Mouse (Mus musculus) gastrocnemius, postnatal 14 days (tissue): ENCODE measurements around the gene Mast3. TPM values are rescaled to one million over a fixed set of nuclear protein-coding genes. Genes with fewer than 3 reads are reported as not detected.

ENCODE experiments used
- DNase-seq: peaks from one replicate; pipeline ENCODE4 v3.0.0; 2021; ENCODE audit warnings: mixed read lengths
- intact Hi-C: fragments of 180-260 bp; cut with DNase I; formaldehyde crosslinking; loops from one replicate; pipeline ENCODE4 v1.15.1; 2025; ENCODE audit warnings: low total_unique reads
- total RNA-seq, 2 experiments: library from RNA; stranded (reverse); gene quantifications; 2 replicates each; pipeline ENCODE4 v1.2.3; 2021

The Mast3 gene
- total RNA-seq, 2 experiments from 2014 or later: 5.2 to 7.0 TPM

- peak; percentile 7 for DNase-seq
- intact Hi-C loops: no loop called here
These were observed 49.0 kb downstream of the Mast3 start for GRCm38 (mm10) chr8:70755661-70756475.

DNA sequence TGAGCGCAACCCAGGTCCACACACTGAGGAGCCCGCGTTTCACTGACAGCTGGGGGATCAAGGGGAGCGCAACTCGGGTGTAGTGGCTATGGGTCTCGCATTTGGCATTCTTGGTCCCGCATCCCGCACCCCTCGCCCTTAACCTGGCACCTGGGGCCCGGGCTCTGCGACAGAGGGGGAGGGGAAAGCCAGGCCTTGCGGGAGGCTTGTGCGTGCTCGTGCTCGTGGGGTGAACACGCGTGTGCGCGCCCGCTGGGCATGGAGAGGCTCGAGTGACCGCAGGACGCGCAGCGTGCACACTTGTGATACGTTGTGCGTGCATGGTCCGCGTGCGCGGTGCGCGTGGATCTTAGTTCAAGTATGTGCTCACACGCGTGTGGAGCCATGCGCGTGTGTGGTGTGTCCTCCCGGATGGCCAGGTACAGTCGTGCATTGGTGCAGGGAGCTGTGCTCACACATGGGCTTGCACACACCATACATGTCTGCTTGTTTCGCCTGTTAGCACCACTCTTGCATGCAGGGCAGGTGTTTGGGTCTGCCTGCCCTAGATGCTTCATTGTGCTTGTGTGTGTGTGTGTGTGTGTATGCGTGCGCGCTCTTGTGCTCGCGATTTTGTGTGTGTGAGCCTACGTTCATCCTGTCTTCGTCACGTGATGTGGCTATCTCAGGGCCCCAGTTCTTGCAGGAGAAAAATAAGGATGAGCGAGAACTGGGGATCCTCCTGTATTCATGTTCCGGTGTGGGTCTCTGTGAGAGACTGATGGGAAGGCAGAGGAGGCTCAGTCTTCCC lies 49.8 kb downstream of the Mast3 start:
- peak; percentile 71 for DNase-seq
- intact Hi-C loops: no loop called here

DNA sequence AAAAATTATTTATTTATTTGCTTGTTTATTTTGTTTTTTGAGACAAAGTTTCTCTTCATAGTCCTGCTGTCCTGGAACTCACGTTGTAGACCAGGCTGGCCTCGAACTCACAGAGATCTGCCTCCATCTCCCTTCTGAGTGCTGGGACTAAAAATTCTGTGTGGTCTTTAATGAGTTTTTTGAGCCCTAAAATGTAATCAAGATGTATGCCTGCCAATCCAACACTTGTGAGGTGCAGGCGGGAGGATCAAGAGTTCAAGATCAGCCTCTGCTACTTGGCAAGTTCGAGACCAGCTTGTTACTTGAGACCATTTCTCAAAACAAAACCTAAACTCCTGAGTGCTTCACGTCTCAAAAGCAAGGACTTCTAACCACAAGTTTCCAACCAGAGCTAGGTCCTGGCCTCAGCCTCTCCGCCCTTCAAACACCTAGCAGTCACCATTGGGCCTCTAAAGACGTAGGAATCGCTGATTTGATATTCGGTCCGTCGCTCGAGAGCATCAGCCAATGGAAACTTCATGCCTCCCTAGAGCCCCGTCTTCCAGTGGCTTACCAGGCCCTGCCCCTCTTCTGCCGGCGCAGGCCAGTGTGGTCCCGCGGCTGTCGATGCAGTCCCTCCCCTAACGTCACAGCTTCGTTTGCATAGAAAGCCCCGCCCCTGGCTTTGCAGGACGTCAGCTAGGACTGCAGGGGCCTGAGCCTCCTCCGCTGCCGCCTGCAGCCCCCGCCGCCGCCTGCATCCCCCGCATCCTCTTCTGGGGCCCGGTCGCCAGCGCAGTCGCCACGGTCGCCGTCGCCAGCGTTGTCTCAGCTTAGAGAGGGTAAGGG lies 50.6 kb downstream of the Mast3 start, which contains the start of gene Rab3a:
Gene Rab3a (plus strand): TSS at position 637 of the 828 bp plus-strand sequence.
- DNase-seq: peak; percentile 97
- intact Hi-C loops: no loop called here

- DNase-seq: peak; percentile 96
- intact Hi-C loops: no loop called here
These were observed 51.7 kb downstream of the Mast3 start for GRCm38 (mm10) chr8:70753151-70753550.

GRCm38 (mm10) chr8:70752000-70752764 lies 52.7 kb downstream of the Mast3 start:
- peak; percentile 69 for DNase-seq
- intact Hi-C loops: no loop called here

DNA sequence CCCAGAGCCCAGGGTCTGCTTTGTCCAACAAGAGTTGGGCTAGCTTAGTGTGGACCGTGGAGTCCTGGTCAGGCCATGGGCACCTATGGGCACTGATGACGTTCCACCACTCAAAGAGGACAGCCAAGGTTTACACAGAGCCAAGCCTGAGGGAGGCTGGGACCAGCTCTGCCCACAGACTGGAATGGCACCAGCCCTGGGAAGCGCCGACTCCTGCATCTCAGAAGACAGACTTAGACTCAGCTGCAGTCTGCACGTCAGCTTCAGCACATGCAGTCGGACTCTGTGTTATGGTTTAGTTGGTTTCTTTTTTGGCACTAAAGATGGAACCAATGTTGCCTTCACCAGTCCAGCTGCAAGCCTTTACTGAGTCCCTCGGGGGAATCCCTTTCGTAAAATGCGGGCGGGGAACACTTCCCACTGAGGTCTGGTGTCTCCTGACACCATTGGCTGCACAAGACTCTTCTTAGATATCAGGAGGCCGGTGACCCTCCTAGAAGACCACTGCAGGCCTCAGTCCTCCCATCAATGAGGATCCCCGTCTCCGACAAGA lies 54.6 kb downstream of the Mast3 start:
- intact Hi-C loops: no loop called here
- DNase-seq: no peak

DNA sequence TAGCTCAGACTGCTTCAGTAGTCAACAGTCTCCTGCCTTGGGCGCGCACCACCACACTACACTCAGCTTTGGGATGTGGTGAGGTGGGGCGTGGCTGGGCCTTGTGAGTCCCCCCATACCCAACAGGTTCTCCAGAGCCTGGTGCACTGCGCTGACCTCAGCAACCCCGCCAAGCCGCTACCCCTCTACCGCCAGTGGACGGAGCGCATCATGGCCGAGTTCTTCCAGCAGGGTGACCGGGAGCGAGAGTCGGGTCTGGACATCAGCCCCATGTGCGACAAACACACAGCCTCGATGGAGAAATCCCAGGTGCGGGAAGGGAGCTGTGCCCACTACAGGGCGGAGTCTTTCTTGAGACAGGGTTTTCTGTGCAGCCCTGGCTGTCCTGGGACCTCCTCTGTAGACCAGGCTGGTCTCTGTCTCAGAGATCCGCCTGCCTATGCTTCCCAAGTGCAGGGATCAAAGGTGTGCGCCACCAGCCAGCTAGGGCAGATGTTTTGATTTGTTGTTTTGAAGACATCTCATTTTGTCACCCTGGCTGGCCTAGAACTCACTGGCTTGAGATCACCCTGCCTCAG lies 55.7 kb downstream of the Mast3 start:
- intact Hi-C loops: loop anchor here (5.0 kb wide), 1 partner anchor 37 kb away; no protein-coding TSS in a partner anchor
- DNase-seq: no peak

DNA sequence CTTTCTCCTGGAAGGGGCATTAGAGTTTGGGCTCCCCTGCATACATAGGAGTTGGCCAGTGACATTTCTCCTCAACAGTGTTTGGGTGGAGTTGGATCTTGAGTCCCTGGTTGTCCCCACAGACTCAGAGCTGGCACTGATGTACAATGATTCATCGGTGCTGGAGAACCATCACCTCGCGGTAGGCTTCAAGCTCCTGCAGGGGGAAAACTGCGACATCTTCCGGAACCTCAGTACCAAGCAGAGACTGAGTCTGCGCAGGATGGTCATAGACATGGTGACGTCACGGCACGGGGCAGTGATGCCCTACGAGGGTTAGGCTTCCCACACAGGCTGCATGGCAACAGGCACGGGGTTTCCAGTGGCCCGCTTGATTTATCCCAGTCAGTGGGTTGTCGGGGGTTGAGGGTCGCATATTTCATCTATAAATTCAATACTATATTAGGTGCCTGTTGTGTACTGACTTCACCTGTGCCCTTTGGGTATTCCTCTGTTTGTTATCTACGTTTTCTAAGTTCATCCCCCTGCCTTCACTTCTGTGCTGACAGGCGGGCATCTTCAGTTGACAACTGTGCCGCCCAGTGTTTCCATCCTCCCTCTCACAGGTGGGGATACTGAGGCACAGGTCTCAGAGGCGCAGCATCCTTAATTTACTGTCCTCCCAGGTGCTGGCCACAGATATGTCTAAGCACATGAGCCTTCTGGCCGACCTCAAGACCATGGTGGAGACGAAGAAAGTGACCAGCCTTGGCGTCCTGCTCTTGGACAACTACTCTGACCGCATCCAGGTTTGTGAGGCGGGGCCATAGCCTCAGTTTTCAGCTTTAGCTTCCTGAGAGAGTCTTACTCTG lies 56.4 kb downstream of the Mast3 start:
- intact Hi-C loops: loop anchor here (5.0 kb wide), 1 partner anchor 36 kb away; no protein-coding TSS in a partner anchor
- DNase-seq: no peak

DNA sequence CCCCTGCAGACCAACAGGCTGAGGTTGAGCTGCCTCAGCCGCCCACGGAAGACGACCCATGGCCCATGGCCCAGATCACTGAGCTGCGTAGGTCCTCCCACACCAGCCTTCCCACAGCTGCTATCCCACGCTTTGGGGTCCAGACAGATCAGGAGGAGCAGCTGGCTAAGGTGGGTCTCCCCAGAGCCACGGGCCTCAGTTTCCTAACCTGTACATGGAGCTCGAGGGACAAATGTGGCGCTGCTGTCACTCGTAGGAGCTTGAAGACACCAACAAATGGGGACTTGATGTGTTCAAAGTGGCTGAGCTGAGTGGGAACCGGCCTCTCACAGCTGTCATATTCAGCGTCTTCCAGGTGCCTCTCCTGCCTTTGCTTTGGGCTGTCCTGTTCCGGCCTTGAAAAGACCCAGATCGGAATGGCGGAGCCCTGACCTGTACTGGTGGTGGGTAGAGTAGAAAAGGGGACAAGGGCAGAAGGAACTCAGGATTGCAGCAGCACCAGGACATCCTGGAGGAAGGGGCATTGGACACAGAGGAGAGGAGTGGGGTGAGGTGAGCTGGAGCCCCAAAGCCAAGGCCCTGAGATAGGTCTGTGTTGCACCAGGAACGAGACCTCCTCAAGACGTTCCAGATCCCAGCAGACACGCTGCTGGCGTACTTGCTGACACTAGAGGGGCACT lies 57.5 kb downstream of the Mast3 start:
- no peak for DNase-seq
- intact Hi-C loops: loop anchor here (5.0 kb wide), 1 partner anchor 35 kb away; no protein-coding TSS in a partner anchor

- intact Hi-C loops: loop anchor here (5.0 kb wide), 1 partner anchor 34 kb away; no protein-coding TSS in a partner anchor
- DNase-seq: no peak
These were observed 58.2 kb downstream of the Mast3 start for GRCm38 (mm10) chr8:70746676-70747075.

DNA sequence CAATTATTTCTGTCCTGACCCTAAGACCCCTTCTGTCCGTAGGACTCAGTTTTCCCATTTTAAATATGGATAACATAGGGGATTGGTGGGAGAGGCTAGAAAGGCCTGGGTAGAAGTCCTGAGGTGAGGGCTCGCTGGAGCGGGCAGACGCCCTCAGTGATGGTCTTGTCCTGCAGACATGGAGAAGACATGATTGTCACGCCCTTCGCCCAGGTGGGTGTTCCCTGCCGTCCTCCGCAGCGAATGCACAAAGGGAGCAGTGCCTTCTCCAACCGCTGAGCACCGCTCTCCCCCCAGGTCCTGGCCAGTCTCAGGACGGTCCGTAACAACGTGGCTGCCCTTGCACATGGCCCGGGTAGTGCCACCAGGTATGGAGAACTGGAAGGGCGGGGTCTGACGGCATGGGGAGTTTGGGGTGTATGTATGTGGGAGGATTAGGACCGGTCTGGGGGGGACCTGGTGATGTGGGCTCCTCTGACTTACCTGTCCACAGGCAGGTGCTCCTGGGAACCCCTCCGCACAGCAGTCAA lies 59.1 kb downstream of the Mast3 start:
- intact Hi-C loops: loop anchor here (5.0 kb wide), 1 partner anchor 33 kb away; no protein-coding TSS in a partner anchor
- DNase-seq: no peak

GRCm38 (mm10) chr8:70744806-70745205 lies 60.0 kb downstream of the Mast3 start:
- DNase-seq: no peak
- intact Hi-C loops: loop anchor here (5.0 kb wide), 1 partner anchor 33 kb away; no protein-coding TSS in a partner anchor

DNA sequence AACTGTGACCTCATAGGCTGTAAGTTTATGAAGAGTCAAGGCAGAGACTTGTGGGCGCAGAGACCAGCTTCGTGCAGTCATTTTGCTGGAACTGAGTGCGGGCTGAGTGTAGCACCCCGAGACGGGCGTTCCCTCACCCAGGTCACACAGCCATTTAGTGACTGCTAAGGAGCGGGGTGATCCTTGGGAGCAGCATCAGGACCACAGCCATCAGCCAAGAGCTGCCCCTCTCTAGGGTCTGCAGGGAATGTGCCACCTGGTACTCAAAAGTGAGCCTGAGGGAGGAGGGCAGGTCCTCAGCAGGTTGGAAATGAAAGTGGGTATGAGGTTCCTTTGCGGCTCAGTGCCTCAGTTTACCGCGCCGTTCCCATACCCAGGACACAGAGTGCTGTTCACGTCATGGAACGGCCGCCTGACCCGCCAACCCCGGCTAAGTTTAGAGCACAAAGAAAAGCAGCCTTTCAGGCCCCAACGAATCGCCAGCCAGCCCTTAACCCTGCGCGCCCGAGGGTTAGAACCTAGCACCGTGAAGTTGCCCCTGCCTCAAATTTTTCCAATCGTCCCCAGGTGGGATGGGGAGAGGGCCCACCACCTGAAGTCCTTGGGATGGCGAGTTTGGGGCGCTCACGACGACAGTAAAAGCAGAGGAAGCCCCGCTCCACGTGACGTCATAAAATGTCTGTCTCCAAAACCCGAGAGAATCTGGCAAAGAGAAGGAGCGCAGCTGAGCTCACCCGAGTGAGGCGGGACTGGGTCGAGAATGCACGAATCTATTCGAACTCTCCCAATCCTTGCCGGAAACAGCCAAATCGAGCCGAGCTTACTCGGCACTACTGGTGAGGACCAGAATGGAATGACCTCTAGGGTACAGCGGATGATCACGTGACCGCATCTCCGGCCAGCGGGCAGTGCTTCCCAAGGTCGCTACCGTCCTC lies 60.9 kb downstream of the Mast3 start:
- DNase-seq: peak; percentile 77
- intact Hi-C loops: no loop called here

- intact Hi-C loops: no loop called here
- DNase-seq: no peak
These were observed 61.7 kb downstream of the Mast3 start for GRCm38 (mm10) chr8:70742981-70743655.

- intact Hi-C loops: no loop called here
- DNase-seq: no peak
These were observed 62.7 kb downstream of the Mast3 start for GRCm38 (mm10) chr8:70742176-70742575.
